Mouse (Mus musculus): ENCODE data around the gene Pltp. TPM values are rescaled to one million over a fixed set of nuclear protein-coding genes. Genes with fewer than 3 reads are reported as not detected.

Pltp gene
- 66.8 and 77.0 TPM in 2 replicates for polyA plus RNA-seq (2015; fragmentation: Nextera tagmentation; extraction: Ambion mirVana)

- ATAC-seq (ENCODE audit: insufficient number of reproducible peaks, low FRiP score, low TSS enrichment, low read depth): peak; percentile 77
- H3K9me3 ChIP-seq (replicated peaks): no peaks in the 10 kb centered on the region
- peaks cover 43% of the 10 kb centered on the region for H3K4me1 ChIP-seq
- peaks cover 11% of the 10 kb centered on the region for H3K27me3 ChIP-seq
- peak within 1 kb of the TSS; percentile 97 for H3K4me2 ChIP-seq (replicated peaks)
- H3K27ac ChIP-seq (replicated peaks): peak within 1 kb of the TSS; percentile 88
- H3K4me3 ChIP-seq (replicated peaks): peak within 1 kb of the TSS; percentile 61
- 0% methylated on average over 44 of the region's 47 CpGs for WGBS
- peak within 1 kb of the TSS; percentile 39 for H3K9ac ChIP-seq
- H3K36me3 ChIP-seq: peaks cover 5% of the 10 kb centered on the region
Measured at GRCm38 (mm10) chr2:164857101-164857821, at the start of gene Pltp. Gene Pltp, minus strand, starts transcription at chr2:164857711.

DNA sequence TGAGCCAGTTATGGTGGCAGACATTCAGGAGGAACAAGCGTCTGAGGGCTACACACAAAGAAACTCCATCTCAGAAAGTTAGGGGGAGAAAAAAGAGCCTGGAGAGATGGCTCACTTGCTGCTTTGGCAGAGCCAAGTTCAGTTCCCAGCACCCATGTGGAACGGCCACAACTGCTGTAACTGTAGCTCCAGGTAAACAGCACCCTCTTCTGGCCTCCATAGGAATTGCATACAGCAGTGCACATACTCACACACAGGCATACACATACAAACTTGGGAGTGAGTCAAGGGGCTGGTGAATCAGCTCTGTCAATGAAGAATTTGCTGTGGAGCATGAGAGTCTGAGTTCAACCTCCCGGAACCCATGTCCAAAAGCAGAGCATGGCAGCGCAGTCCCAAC is 48.6 kb upstream of the Pltp start:
- H3K4me3 ChIP-seq (replicated peaks): no peak overlapping the region
- 98% methylated on average over 4 of the region's 4 CpGs for WGBS
- peaks cover 78% of the 10 kb centered on the region for H3K36me3 ChIP-seq
- H3K27me3 ChIP-seq: no peaks in the 10 kb centered on the region
- no peak overlapping the region for H3K4me2 ChIP-seq (replicated peaks)
- peaks cover 5% of the 10 kb centered on the region for H3K9me3 ChIP-seq (replicated peaks)
- ATAC-seq (ENCODE audit: insufficient number of reproducible peaks, low FRiP score, low TSS enrichment, low read depth): no peak
- no peak overlapping the region for H3K9ac ChIP-seq
- H3K27ac ChIP-seq (replicated peaks): no peak overlapping the region
- H3K4me1 ChIP-seq: peaks cover 16% of the 10 kb centered on the region

DNA sequence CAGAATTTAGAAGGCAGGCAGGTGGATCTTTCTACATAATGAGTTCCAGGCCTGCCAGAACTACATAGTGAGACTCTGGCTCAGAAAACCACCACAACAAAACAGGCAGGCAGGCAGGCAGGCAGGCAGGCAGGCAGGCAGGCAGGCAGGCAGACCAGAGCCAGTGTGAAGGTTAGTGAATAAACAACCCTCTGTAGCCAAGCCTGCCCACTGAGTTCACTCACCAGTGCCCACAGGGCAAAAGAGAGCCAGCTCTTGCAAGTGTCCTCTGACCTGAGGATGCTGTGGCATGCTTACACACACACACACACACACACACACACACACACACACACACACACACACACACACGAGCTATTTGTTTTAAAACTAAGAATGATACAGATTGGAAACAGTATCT is 46.0 kb upstream of the Pltp start:
- no peaks in the 10 kb centered on the region for H3K27me3 ChIP-seq
- ATAC-seq (ENCODE audit: insufficient number of reproducible peaks, low FRiP score, low TSS enrichment, low read depth): no peak
- H3K4me2 ChIP-seq (replicated peaks): no peak overlapping the region
- H3K9me3 ChIP-seq (replicated peaks): peaks cover 5% of the 10 kb centered on the region
- H3K36me3 ChIP-seq: peaks cover 97% of the 10 kb centered on the region
- 83% methylated on average over 1 of the region's 1 CpGs for WGBS
- no peak overlapping the region for H3K27ac ChIP-seq (replicated peaks)
- no peak overlapping the region for H3K9ac ChIP-seq
- no peaks in the 10 kb centered on the region for H3K4me1 ChIP-seq
- no peak overlapping the region for H3K4me3 ChIP-seq (replicated peaks)

DNA sequence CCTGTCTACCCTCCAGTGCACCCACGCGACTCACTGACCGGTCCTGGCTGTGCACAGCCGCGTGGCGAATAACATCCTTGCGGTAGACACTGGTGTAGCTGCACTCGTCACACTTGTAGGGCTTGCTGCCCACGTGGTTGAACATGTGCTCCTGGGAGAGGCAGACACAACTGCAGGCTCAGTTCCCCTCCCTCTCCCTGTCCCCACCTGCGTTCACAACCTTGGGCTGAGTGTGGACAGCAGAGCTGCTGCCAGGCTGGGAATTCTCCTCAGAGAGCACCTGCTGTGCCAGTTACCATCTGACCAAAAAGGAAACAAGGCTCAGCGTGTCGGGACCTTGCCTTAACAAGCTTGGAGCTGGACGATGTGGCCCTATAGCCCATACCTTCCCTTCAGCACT is 43.9 kb upstream of the Pltp start:
- ATAC-seq (ENCODE audit: insufficient number of reproducible peaks, low FRiP score, low TSS enrichment, low read depth): no peak
- WGBS: 90% methylated on average over 13 of the region's 13 CpGs
- Histone ChIP-seq H3K9me3 (replicated peaks) (peaks cover 5% of the 10 kb centered on the region), H3K4me3 (replicated peaks) (no peak overlapping the region), H3K4me2 (replicated peaks) (no peak overlapping the region), H3K36me3 (peaks cover 97% of the 10 kb centered on the region), H3K4me1 (no peaks in the 10 kb centered on the region), H3K9ac (no peak overlapping the region), H3K27ac (replicated peaks) (no peak overlapping the region), H3K27me3 (no peaks in the 10 kb centered on the region)

DNA sequence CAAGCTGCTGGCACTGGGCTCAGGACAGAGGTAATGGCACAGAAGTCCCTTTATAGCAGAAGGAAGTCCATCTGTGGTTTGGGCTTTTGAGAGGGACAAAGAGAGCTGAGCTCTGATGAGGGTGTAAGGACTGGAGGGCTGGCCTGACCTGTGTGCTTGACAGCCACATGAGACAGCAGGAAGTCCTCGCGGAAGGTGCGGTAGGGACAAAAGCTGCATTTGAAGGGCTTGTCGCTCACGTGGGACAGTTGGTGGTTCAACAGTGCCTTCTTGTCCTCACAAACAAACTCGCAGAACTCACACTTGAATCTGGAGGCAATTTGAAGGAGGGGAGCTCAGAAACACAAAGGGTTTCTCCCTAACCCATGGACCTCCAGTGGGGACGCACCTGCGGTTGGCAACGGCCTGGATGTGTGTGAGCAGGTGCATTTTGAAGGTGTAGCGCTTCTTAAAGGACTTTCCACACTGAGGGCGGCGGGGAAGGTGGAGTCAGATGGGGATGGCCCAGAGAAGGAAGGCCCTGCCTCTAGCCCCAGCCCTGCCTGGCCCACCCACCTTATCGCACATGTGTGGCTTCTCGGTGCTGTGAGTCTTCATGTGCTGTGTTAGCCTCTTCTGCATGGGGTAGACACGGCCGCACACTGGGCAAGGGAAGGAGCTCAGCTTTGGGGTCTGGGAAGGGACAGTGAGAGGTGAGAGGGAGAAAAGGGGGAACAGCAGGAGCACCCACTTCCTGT is 42.4 kb upstream of the Pltp start:
- Histone ChIP-seq H3K27me3 (no peaks in the 10 kb centered on the region), H3K4me3 (replicated peaks) (no peak overlapping the region), H3K4me1 (no peaks in the 10 kb centered on the region), H3K9me3 (replicated peaks) (no peaks in the 10 kb centered on the region), H3K36me3 (peaks cover 97% of the 10 kb centered on the region), H3K4me2 (replicated peaks) (no peak overlapping the region), H3K27ac (replicated peaks) (no peak overlapping the region), H3K9ac (no peak overlapping the region)
- WGBS: 94% methylated on average over 16 of the region's 16 CpGs
- no peak for ATAC-seq (ENCODE audit: insufficient number of reproducible peaks, low FRiP score, low TSS enrichment, low read depth)

DNA sequence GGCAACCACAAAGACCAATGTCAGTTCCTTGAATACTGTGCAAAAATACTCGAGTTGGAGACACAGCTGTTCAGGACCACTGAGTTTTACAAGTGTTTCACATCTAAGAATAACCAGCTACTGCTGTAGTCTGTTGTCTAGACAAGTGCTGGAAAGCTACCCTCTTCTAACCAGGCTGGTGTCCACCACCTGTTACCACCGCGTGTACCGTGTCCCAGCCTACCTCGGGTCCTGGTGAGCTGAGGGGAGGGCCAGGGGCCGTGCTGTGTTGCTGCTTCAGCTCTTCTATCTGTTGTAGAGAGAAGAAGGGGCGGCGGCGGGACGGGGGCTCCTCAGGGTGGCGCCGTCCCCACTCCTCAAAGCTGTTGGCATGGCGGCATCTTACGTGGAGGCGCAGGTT is 41.5 kb upstream of the Pltp start:
- H3K27me3 ChIP-seq: no peaks in the 10 kb centered on the region
- ATAC-seq (ENCODE audit: insufficient number of reproducible peaks, low FRiP score, low TSS enrichment, low read depth): no peak
- no peaks in the 10 kb centered on the region for H3K4me1 ChIP-seq
- no peak overlapping the region for H3K27ac ChIP-seq (replicated peaks)
- no peak overlapping the region for H3K4me3 ChIP-seq (replicated peaks)
- H3K9me3 ChIP-seq (replicated peaks): no peaks in the 10 kb centered on the region
- peaks cover 97% of the 10 kb centered on the region for H3K36me3 ChIP-seq
- WGBS: 91% methylated on average over 15 of the region's 15 CpGs
- no peak overlapping the region for H3K9ac ChIP-seq
- H3K4me2 ChIP-seq (replicated peaks): no peak overlapping the region

DNA sequence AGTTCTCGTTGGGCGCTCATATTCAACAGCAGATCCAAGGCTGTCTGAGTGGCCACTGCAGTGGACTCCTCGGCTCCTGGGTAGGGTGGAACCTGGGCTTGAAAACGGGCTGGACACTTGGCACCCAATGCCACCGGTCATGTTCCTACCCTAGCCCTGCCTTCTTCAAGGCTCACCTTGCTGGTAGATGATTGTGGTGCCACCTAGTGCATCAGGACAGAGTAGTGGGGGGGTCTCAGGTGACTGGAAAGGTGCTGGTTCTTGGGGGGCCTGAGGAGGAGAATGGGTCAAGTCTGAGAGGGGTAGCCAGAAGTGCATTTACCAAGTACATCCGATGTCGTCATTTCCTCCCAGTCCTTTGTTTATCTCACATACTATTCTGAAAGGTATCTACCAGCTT is 40.5 kb upstream of the Pltp start:
- no peaks in the 10 kb centered on the region for H3K9me3 ChIP-seq (replicated peaks)
- 91% methylated on average over 7 of the region's 7 CpGs for WGBS
- peaks cover 100% of the 10 kb centered on the region for H3K36me3 ChIP-seq
- no peak overlapping the region for H3K4me3 ChIP-seq (replicated peaks)
- H3K9ac ChIP-seq: no peak overlapping the region
- no peaks in the 10 kb centered on the region for H3K4me1 ChIP-seq
- no peaks in the 10 kb centered on the region for H3K27me3 ChIP-seq
- H3K27ac ChIP-seq (replicated peaks): no peak overlapping the region
- ATAC-seq (ENCODE audit: insufficient number of reproducible peaks, low FRiP score, low TSS enrichment, low read depth): no peak
- no peak overlapping the region for H3K4me2 ChIP-seq (replicated peaks)

DNA sequence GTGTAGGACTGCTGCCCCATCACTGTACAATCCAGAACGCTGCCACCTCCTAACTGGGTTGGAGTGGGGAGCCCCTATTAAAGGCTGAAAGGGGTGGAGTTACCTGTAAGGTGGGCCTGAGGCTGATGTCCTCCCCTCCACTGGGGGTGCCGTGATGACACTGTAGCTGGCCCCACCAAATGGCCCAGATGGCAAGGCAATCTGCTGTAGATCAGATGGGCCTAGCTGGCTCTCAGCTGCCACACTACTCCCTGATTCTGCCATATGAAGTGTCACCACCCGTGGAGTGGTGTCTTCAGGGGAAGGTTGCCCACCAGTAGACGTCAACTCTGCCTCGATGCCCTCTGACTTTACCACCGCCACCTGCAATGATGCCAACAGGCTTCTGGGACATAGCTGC is 38.4 kb upstream of the Pltp start:
- Histone ChIP-seq H3K36me3 (peaks cover 100% of the 10 kb centered on the region), H3K9ac (no peak overlapping the region), H3K27me3 (no peaks in the 10 kb centered on the region), H3K4me1 (no peaks in the 10 kb centered on the region), H3K4me3 (replicated peaks) (no peak overlapping the region), H3K4me2 (replicated peaks) (no peak overlapping the region), H3K27ac (replicated peaks) (no peak overlapping the region), H3K9me3 (replicated peaks) (no peaks in the 10 kb centered on the region)
- ATAC-seq (ENCODE audit: insufficient number of reproducible peaks, low FRiP score, low TSS enrichment, low read depth): no peak
- WGBS: 94% methylated on average over 6 of the region's 6 CpGs

GRCm38 (mm10) chr2:164894644-164895043 is 37.1 kb upstream of the Pltp start:
- no peak overlapping the region for H3K4me3 ChIP-seq (replicated peaks)
- no peaks in the 10 kb centered on the region for H3K9me3 ChIP-seq (replicated peaks)
- H3K36me3 ChIP-seq: peaks cover 100% of the 10 kb centered on the region
- no peak for ATAC-seq (ENCODE audit: insufficient number of reproducible peaks, low FRiP score, low TSS enrichment, low read depth)
- H3K27ac ChIP-seq (replicated peaks): no peak overlapping the region
- no peak overlapping the region for H3K9ac ChIP-seq
- H3K4me2 ChIP-seq (replicated peaks): no peak overlapping the region
- WGBS: 63% methylated on average over 1 of the region's 1 CpGs
- no peaks in the 10 kb centered on the region for H3K27me3 ChIP-seq
- H3K4me1 ChIP-seq: no peaks in the 10 kb centered on the region

- no peaks in the 10 kb centered on the region for H3K27me3 ChIP-seq
- no peak for ATAC-seq (ENCODE audit: insufficient number of reproducible peaks, low FRiP score, low TSS enrichment, low read depth)
- no peak overlapping the region for H3K4me3 ChIP-seq (replicated peaks)
- H3K27ac ChIP-seq (replicated peaks): no peak overlapping the region
- peaks cover 100% of the 10 kb centered on the region for H3K36me3 ChIP-seq
- H3K9me3 ChIP-seq (replicated peaks): no peaks in the 10 kb centered on the region
- no peak overlapping the region for H3K4me2 ChIP-seq (replicated peaks)
- H3K4me1 ChIP-seq: no peaks in the 10 kb centered on the region
- WGBS: 57% methylated on average over 5 of the region's 5 CpGs
- no peak overlapping the region for H3K9ac ChIP-seq
Measured at GRCm38 (mm10) chr2:164894048-164894447, 36.5 kb upstream of the Pltp start.

GRCm38 (mm10) chr2:164892696-164893216 is 35.2 kb upstream of the Pltp start:
- no peaks in the 10 kb centered on the region for H3K4me1 ChIP-seq
- no peak overlapping the region for H3K27ac ChIP-seq (replicated peaks)
- H3K9ac ChIP-seq: no peak overlapping the region
- H3K36me3 ChIP-seq: peaks cover 100% of the 10 kb centered on the region
- no peak overlapping the region for H3K4me2 ChIP-seq (replicated peaks)
- H3K4me3 ChIP-seq (replicated peaks): no peak overlapping the region
- ATAC-seq (ENCODE audit: insufficient number of reproducible peaks, low FRiP score, low TSS enrichment, low read depth): no peak
- H3K27me3 ChIP-seq: no peaks in the 10 kb centered on the region
- H3K9me3 ChIP-seq (replicated peaks): no peaks in the 10 kb centered on the region
- 86% methylated on average over 6 of the region's 6 CpGs for WGBS
